Mouse (Mus musculus) midbrain, embryonic 12.5 days (tissue): ENCODE measurements around the gene Poc5. TPM values are rescaled to one million over a fixed set of nuclear protein-coding genes. Genes with fewer than 3 reads are reported as not detected.

Experiments
- ATAC-seq: fragments of 200-750 bp; cut with Nextera tagmentation; 2 replicates; pipeline ENCODE4 v1.8.0; 2017; ENCODE audit warnings: low read depth, moderate TSS enrichment, moderate library complexity; ENCODE audit not compliant: low FRiP score
- H3K27ac ChIP-seq: fragments of 300-500 bp; sonication (generic); replicated peaks from 2 replicates; pipeline ENCODE4 v1.5.1; 2016; ENCODE audit warnings: mild to moderate bottlenecking
- H3K27me3 ChIP-seq: fragments of 300-500 bp; sonication (generic); 2 replicates; pipeline ENCODE4 v1.6.1; 2016; ENCODE audit warnings: mild to moderate bottlenecking
- H3K36me3 ChIP-seq: fragments of 300-500 bp; sonication (generic); 2 replicates; pipeline ENCODE4 v1.6.1; 2016
- H3K4me1 ChIP-seq: fragments of 300-500 bp; sonication (generic); 2 replicates; pipeline ENCODE4 v1.6.1; 2016
- H3K4me2 ChIP-seq: fragments of 300-500 bp; sonication (generic); replicated peaks from 2 replicates; pipeline ENCODE4 v1.6.1; 2016; ENCODE audit warnings: mild to moderate bottlenecking, moderate library complexity
- H3K4me3 ChIP-seq: fragments of 300-500 bp; sonication (generic); 2 replicates; pipeline ENCODE4 v1.5.1; 2016; ENCODE audit warnings: mild to moderate bottlenecking
- H3K9ac ChIP-seq: fragments of 300-500 bp; sonication (generic); replicated peaks from 2 replicates; pipeline ENCODE4 v1.6.1; 2016; ENCODE audit warnings: mild to moderate bottlenecking, moderate library complexity
- H3K9me3 ChIP-seq: fragments of 300-500 bp; sonication (generic); 2 replicates; pipeline ENCODE4 v1.6.1; 2016; ENCODE audit warnings: mild to moderate bottlenecking
- WGBS: fragments of 180-500 bp; shearing (Covaris S2); methylation state at CpG from one replicate; pipeline ENCODE4 v1.1.7; 2016; 5-methylcytosine and 5-hydroxymethylcytosine counted together
- polyA plus RNA-seq: library from polyadenylated mRNA; unstranded; fragments of >200 nt; fragmentation: Nextera tagmentation; extraction: Ambion mirVana; gene quantifications from 2 replicates; pipeline ENCODE4 v1.2.1, GENCODE M21; 2016

Gene Poc5
- polyA plus RNA-seq, 1 experiment from 2014 or later, result 23.5 TPM

DNA sequence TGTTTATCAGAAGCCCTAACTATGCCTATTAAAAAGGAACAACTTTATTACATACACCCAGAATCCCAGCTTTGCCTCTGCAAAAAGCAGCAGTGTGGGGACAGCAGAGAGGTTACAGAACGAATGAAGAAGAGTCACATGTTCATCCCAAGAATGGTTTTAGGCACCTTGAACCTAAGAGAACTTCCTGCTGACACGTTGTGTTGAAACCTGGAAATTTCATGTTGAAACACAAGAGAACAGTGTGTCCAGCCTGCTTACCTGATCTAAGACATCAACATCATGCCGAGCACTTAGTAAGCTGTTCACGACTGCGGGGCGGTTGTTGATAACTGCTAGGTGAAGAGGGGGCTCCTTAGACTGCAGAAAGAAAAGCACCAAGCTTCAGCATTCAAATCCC, 44.9 kb downstream of the Poc5 start:
- Histone ChIP-seq H3K27me3 (no peaks in the 10 kb centered on the region), H3K4me2 (no peak overlapping the region), H3K27ac (no peak overlapping the region), H3K36me3 (no peaks in the 10 kb centered on the region), H3K4me3 (no peak overlapping the region), H3K4me1 (0 out of 2 replicates have a peak, but pooled peaks cover 2% of the 10 kb centered on the region), H3K9me3 (no peaks in the 10 kb centered on the region), H3K9ac (no peak overlapping the region)
- no peak for ATAC-seq
- WGBS, result 87% methylated on average over 6 of the region's 6 CpGs

- Histone ChIP-seq H3K4me2 (no peak overlapping the region), H3K27ac (no peak overlapping the region), H3K27me3 (no peaks in the 10 kb centered on the region), H3K4me1 (0 out of 2 replicates have a peak, but pooled peaks cover 2% of the 10 kb centered on the region), H3K4me3 (no peak overlapping the region), H3K36me3 (no peaks in the 10 kb centered on the region), H3K9me3 (no peaks in the 10 kb centered on the region), H3K9ac (no peak overlapping the region)
- no peak for ATAC-seq
- WGBS, result 83% methylated on average over 11 of the region's 11 CpGs
Measured at GRCm38 (mm10) chr13:96433648-96434190, 45.6 kb downstream of the Poc5 start.

GRCm38 (mm10) chr13:96434899-96435331, 46.8 kb downstream of the Poc5 start:
- Histone ChIP-seq H3K4me1 (0 out of 2 replicates have a peak, but pooled peaks cover 2% of the 10 kb centered on the region), H3K9me3 (no peaks in the 10 kb centered on the region), H3K36me3 (no peaks in the 10 kb centered on the region), H3K9ac (no peak overlapping the region), H3K4me3 (no peak overlapping the region), H3K4me2 (no peak overlapping the region), H3K27me3 (no peaks in the 10 kb centered on the region), H3K27ac (no peak overlapping the region)
- no peak for ATAC-seq
- 58% methylated on average over 5 of the region's 5 CpGs for WGBS

- Histone ChIP-seq H3K9ac (no peak overlapping the region), H3K9me3 (no peaks in the 10 kb centered on the region), H3K36me3 (no peaks in the 10 kb centered on the region), H3K27me3 (no peaks in the 10 kb centered on the region), H3K4me1 (0 out of 2 replicates have a peak, but pooled peaks cover 2% of the 10 kb centered on the region), H3K4me2 (0 out of 2 replicates have a peak overlapping the region, but pooled peaks have one; percentile 13), H3K27ac (no peak overlapping the region), H3K4me3 (no peak overlapping the region)
- ATAC-seq, result peak; percentile 51; the same call in 1 of the 2 replicates
- 52% methylated on average over 11 of the region's 13 CpGs for WGBS
Measured at GRCm38 (mm10) chr13:96435793-96436192, 47.7 kb downstream of the Poc5 start.

DNA sequence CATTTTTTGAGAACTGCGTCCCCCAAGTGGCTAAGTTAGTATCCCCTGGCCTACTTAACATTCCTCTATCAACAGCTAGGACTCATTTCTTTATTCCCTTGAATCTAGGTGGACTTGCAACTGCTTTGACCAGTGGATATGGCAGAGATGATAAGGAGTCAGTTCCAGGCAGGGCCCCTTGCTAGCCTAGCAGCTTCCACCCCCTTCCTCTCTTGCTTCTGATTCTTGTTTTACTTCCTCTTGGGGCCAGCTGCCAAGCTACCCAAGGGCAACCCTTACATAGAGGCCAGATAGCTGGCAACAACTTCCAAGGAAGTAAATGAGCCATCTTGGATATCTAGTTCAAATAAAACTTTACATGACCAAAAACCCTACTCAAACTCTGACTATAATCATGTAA, 48.8 kb downstream of the Poc5 start:
- Histone ChIP-seq H3K9me3 (no peaks in the 10 kb centered on the region), H3K9ac (no peak overlapping the region), H3K4me3 (no peak overlapping the region), H3K27ac (no peak overlapping the region), H3K4me1 (0 out of 2 replicates have a peak, but pooled peaks cover 2% of the 10 kb centered on the region), H3K36me3 (no peaks in the 10 kb centered on the region), H3K27me3 (no peaks in the 10 kb centered on the region), H3K4me2 (no peak overlapping the region)
- 89% methylated on average over 1 of the region's 1 CpGs for WGBS
- ATAC-seq, result no peak

DNA sequence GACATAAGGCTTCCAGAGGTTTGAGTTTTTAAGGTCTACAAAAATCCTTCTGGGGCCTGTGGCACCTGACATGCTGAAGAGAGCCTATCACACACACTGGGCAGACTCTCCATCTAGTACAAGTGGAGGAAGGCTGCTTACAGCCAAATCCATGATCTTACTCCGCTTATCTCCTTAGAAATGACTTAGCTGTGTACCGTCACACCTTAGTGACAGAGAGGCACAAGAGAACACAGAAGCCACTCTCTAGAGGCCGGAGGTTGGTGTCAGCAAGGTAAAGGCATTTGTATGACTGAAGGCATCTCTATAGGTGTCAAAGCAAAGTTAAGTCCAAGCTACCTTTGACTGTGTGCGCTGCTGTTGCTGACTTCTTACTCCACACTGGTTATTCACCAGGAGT, 52.3 kb downstream of the Poc5 start:
- WGBS, result 89% methylated on average over 4 of the region's 4 CpGs

GRCm38 (mm10) chr13:96450205-96450856, 62.2 kb downstream of the Poc5 start:
- H3K4me1 ChIP-seq, result no peaks in the 10 kb centered on the region
- no peak overlapping the region for H3K27ac ChIP-seq
- ATAC-seq, result no peak
- H3K9ac ChIP-seq, result no peak overlapping the region
- no peak overlapping the region for H3K4me2 ChIP-seq
- WGBS, result 74% methylated on average over 11 of the region's 11 CpGs
- H3K36me3 ChIP-seq, result no peaks in the 10 kb centered on the region
- H3K9me3 ChIP-seq, result no peaks in the 10 kb centered on the region
- no peaks in the 10 kb centered on the region for H3K27me3 ChIP-seq
- H3K4me3 ChIP-seq, result no peak overlapping the region

More for the DNA sequence above, 52.3 kb downstream of the Poc5 start:
- Histone ChIP-seq H3K27me3 (no peaks in the 10 kb centered on the region), H3K36me3 (no peaks in the 10 kb centered on the region), H3K4me3 (no peak overlapping the region), H3K27ac (no peak overlapping the region), H3K4me2 (no peak overlapping the region), H3K9me3 (no peaks in the 10 kb centered on the region), H3K4me1 (0 out of 2 replicates have a peak, but pooled peaks cover 2% of the 10 kb centered on the region), H3K9ac (no peak overlapping the region)
- no peak for ATAC-seq

- no peaks in the 10 kb centered on the region for H3K9me3 ChIP-seq
- no peak overlapping the region for H3K27ac ChIP-seq
- H3K27me3 ChIP-seq, result no peaks in the 10 kb centered on the region
- H3K9ac ChIP-seq, result no peak overlapping the region
- no peaks in the 10 kb centered on the region for H3K4me1 ChIP-seq
- H3K4me3 ChIP-seq, result no peak overlapping the region
- H3K36me3 ChIP-seq, result no peaks in the 10 kb centered on the region
- no peak for ATAC-seq
- 92% methylated on average over 7 of the region's 7 CpGs for WGBS
- H3K4me2 ChIP-seq, result no peak overlapping the region
Measured at GRCm38 (mm10) chr13:96450869-96451268, 62.8 kb downstream of the Poc5 start.

DNA sequence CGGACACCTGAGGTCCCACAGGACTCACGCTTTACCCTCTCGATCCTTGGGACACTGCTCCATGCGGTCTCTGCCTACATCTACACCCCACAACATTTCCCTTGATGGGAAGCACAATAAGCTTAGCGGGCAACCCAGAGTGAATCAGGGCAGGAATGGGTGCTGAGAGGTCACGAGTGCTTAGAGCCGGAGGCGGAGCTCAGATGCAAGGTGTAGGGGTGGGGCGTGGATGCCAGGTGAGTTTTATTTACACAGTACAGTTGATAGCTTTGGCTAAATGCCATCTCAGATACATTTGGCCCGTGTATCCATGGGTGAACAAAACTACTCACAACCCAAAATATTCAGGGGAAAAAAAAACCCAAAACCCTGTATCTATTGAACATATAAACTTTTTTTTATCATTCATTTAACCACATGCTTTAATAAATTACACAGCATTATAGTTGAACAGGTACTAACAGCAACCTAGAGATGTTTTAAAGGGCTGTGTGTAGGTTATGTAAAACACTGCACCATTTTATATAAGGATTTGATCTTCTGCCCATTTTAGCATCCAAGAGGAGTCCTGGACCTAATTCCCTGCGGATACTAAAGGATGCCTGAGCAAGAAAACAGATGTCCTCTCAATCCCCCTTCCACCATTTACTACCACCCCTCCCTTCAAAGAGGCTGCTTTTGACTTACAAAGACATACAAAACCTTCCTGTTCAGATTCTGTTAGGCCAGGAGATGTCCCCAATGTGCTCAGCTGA, 63.5 kb downstream of the Poc5 start:
- Histone ChIP-seq H3K27me3 (no peaks in the 10 kb centered on the region), H3K9me3 (no peaks in the 10 kb centered on the region), H3K36me3 (no peaks in the 10 kb centered on the region), H3K27ac (no peak overlapping the region), H3K9ac (no peak overlapping the region), H3K4me3 (no peak overlapping the region), H3K4me1 (no peaks in the 10 kb centered on the region), H3K4me2 (no peak overlapping the region)
- no peak for ATAC-seq
- WGBS, result 89% methylated on average over 11 of the region's 11 CpGs

DNA sequence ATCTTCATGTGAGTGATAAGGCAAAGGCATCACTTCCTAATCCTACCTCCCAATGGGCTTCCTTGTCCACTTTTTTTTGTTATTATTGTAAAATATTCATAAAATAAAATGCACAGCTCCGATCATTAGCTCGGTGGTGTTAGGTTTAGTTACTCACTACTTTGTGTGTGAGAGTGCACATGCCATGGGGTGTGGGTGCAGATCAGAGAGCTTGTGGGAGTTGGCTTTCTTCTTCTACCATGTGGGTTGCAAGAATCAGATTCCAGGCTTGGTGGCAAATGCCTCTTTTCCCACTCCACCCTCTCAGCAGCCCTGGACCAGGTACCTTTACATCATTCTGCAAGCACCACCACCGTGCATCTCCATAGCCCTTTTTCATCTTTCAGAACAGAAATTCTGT, 64.5 kb downstream of the Poc5 start:
- no peak for ATAC-seq
- Histone ChIP-seq H3K27ac (no peak overlapping the region), H3K4me3 (no peak overlapping the region), H3K9ac (no peak overlapping the region), H3K27me3 (no peaks in the 10 kb centered on the region), H3K9me3 (no peaks in the 10 kb centered on the region), H3K4me1 (no peaks in the 10 kb centered on the region), H3K4me2 (no peak overlapping the region), H3K36me3 (no peaks in the 10 kb centered on the region)
- WGBS, result 95% methylated on average over 3 of the region's 3 CpGs

DNA sequence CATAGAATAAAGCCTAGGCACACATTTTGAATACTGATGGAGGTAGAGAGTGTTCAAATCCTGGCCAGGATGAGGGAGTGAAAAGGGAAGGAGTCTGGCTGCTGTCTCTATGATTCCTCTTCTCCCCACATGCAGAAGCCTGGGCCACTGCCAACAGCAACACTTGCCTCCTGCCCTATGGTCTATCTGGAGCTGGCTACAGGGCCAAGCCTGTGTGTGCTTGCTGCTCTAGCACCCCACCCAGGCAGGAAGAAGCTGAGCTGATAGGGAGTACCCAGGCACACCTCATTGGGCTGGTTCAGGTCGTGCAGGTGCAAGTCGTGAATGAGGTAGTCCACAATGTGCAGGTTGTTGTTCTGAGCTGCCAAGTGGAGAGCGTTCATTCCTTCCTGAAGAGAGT, 66.2 kb downstream of the Poc5 start:
- Histone ChIP-seq H3K36me3 (no peaks in the 10 kb centered on the region), H3K9me3 (no peaks in the 10 kb centered on the region), H3K27ac (no peak overlapping the region), H3K27me3 (no peaks in the 10 kb centered on the region), H3K4me3 (no peak overlapping the region), H3K4me2 (no peak overlapping the region), H3K4me1 (no peaks in the 10 kb centered on the region), H3K9ac (no peak overlapping the region)
- ATAC-seq, result no peak
- whole genome bisulfite sequencing, result 89% methylated on average over 3 of the region's 3 CpGs

- Histone ChIP-seq H3K36me3 (no peaks in the 10 kb centered on the region), H3K27ac (no peak overlapping the region), H3K4me3 (no peak overlapping the region), H3K4me1 (no peaks in the 10 kb centered on the region), H3K9ac (no peak overlapping the region), H3K27me3 (no peaks in the 10 kb centered on the region), H3K9me3 (no peaks in the 10 kb centered on the region), H3K4me2 (no peak overlapping the region)
- 93% methylated on average over 5 of the region's 5 CpGs for WGBS
- ATAC-seq, result no peak
Measured at GRCm38 (mm10) chr13:96457566-96457965, 69.5 kb downstream of the Poc5 start.
